Mouse (Mus musculus) heart, embryonic 16.5 days (tissue): ENCODE data around the gene Pou5f1. TPM values are rescaled to one million over a fixed set of nuclear protein-coding genes. Genes with fewer than 3 reads are reported as not detected.
A peak's percentile ranks its signal among the peaks of the same experiment; 100 is the strongest.

Experiments used
- ATAC-seq: fragments of 200-750 bp; cut with Nextera tagmentation; replicated peaks from 2 replicates; pipeline ENCODE4 v1.8.0; 2017; ENCODE audit warnings: moderate number of reproducible peaks; ENCODE audit not compliant: insufficient read depth, low FRiP score; ENCODE audit errors: extremely low read depth
- H3K27ac ChIP-seq: fragments of 300-500 bp; sonication (generic); 2 replicates; pipeline ENCODE4 v1.5.1; 2014; ENCODE audit warnings: mild to moderate bottlenecking, low read length, control low read depth, moderate library complexity
- H3K27me3 ChIP-seq: fragments of 300-500 bp; sonication (generic); 2 replicates; pipeline ENCODE4 v1.6.1; 2014; ENCODE audit warnings: low read length, mixed read lengths; ENCODE audit not compliant: control insufficient read depth, insufficient read depth
- H3K36me3 ChIP-seq: fragments of 300-500 bp; sonication (generic); 2 replicates; pipeline ENCODE4 v1.6.1; 2014; ENCODE audit not compliant: control insufficient read depth, insufficient read depth
- H3K4me1 ChIP-seq: fragments of 300-500 bp; sonication (generic); 2 replicates; pipeline ENCODE4 v1.6.1; 2014; ENCODE audit warnings: low read length, mixed read lengths; ENCODE audit not compliant: control insufficient read depth, insufficient read depth
- H3K4me2 ChIP-seq: fragments of 300-500 bp; sonication (generic); 2 replicates; pipeline ENCODE4 v1.6.1; 2014; ENCODE audit warnings: low read depth, mild to moderate bottlenecking, control low read depth, low read length
- H3K4me3 ChIP-seq: fragments of 300-500 bp; sonication (generic); 2 replicates; pipeline ENCODE4 v1.5.1; 2014; ENCODE audit warnings: mild to moderate bottlenecking, control low read depth, low read length
- H3K9ac ChIP-seq: fragments of 300-500 bp; sonication (generic); 2 replicates; pipeline ENCODE4 v1.6.1; 2014; ENCODE audit warnings: low read length, control low read depth
- H3K9me3 ChIP-seq: fragments of 300-500 bp; sonication (generic); replicated peaks from 2 replicates; pipeline ENCODE4 v1.6.1; 2016; ENCODE audit warnings: low read length; ENCODE audit not compliant: control insufficient read depth
- WGBS: fragments of 180-500 bp; shearing (Covaris S2); extraction: QIAGEN DNeasy Blood & Tissue Kit; methylation state at CpG from one replicate; pipeline ENCODE4 v1.1.7; 2014; 5-methylcytosine and 5-hydroxymethylcytosine counted together
- polyA plus RNA-seq: library from polyadenylated mRNA; unstranded; fragments of >200 nt; fragmentation: Nextera tagmentation; extraction: Ambion mirVana; gene quantifications from 2 replicates; pipeline ENCODE4 v1.2.1, GENCODE M21; 2015

The Pou5f1 gene
- polyA plus RNA-seq, 1 experiment from 2014 or later = not detected

- 45% methylated on average over 14 of the region's 14 CpGs for WGBS
- H3K36me3 ChIP-seq = no peaks in the 10 kb centered on the region
- ATAC-seq = no peak
- H3K9me3 ChIP-seq = no peaks in the 10 kb centered on the region
- no peak overlapping the region for H3K27ac ChIP-seq
- H3K4me1 ChIP-seq = peaks cover 2% of the 10 kb centered on the region; the same call in 1 of the 2 replicates
- H3K4me2 ChIP-seq = peak overlapping the region; percentile 3; the same call in 1 of the 2 replicates
- no peak overlapping the region for H3K4me3 ChIP-seq
- no peaks in the 10 kb centered on the region for H3K27me3 ChIP-seq
- no peak overlapping the region for H3K9ac ChIP-seq
Measured at GRCm38 (mm10) chr17:35543412-35543861, 37.6 kb downstream of the Pou5f1 start.

GRCm38 (mm10) chr17:35544001-35544400 lies 38.2 kb downstream of the Pou5f1 start:
- Histone ChIP-seq H3K9me3 (no peaks in the 10 kb centered on the region), H3K27me3 (no peaks in the 10 kb centered on the region), H3K27ac (no peak overlapping the region), H3K4me3 (no peak overlapping the region), H3K36me3 (no peaks in the 10 kb centered on the region), H3K4me1 (peaks cover 7% of the 10 kb centered on the region), H3K4me2 (no peak overlapping the region), H3K9ac (no peak overlapping the region)
- ATAC-seq = no peak
- 66% methylated on average over 6 of the region's 6 CpGs for WGBS

GRCm38 (mm10) chr17:35544680-35545079 lies 38.9 kb downstream of the Pou5f1 start:
- Histone ChIP-seq H3K27me3 (no peaks in the 10 kb centered on the region), H3K4me3 (no peak overlapping the region), H3K9ac (no peak overlapping the region), H3K36me3 (no peaks in the 10 kb centered on the region), H3K9me3 (no peaks in the 10 kb centered on the region), H3K4me2 (no peak overlapping the region), H3K4me1 (peaks cover 8% of the 10 kb centered on the region), H3K27ac (no peak overlapping the region)
- 35% methylated on average over 6 of the region's 6 CpGs for WGBS
- no peak for ATAC-seq

GRCm38 (mm10) chr17:35547465-35547864 lies 41.6 kb downstream of the Pou5f1 start:
- H3K4me3 ChIP-seq = no peak overlapping the region
- no peak overlapping the region for H3K27ac ChIP-seq
- no peak overlapping the region for H3K9ac ChIP-seq
- no peaks in the 10 kb centered on the region for H3K9me3 ChIP-seq
- peaks cover 25% of the 10 kb centered on the region for H3K4me1 ChIP-seq
- no peak for ATAC-seq
- no peaks in the 10 kb centered on the region for H3K36me3 ChIP-seq
- H3K4me2 ChIP-seq = no peak overlapping the region
- whole genome bisulfite sequencing = 74% methylated on average over 2 of the region's 2 CpGs
- no peaks in the 10 kb centered on the region for H3K27me3 ChIP-seq

- Histone ChIP-seq H3K36me3 (no peaks in the 10 kb centered on the region), H3K9ac (peak overlapping the region; percentile 53), H3K9me3 (no peaks in the 10 kb centered on the region), H3K4me2 (no peak overlapping the region), H3K27ac (peak overlapping the region; percentile 100), H3K4me1 (peaks cover 25% of the 10 kb centered on the region), H3K27me3 (no peaks in the 10 kb centered on the region), H3K4me3 (no peak overlapping the region)
- ATAC-seq = no peak
- 19% methylated on average over 5 of the region's 5 CpGs for WGBS
Measured at GRCm38 (mm10) chr17:35548636-35549035, 42.8 kb downstream of the Pou5f1 start.

GRCm38 (mm10) chr17:35549437-35550142 lies 43.8 kb downstream of the Pou5f1 start:
- Histone ChIP-seq H3K27ac (peak overlapping the region; percentile 100), H3K4me3 (peak overlapping the region; percentile 37), H3K9ac (peak overlapping the region; percentile 73), H3K27me3 (no peaks in the 10 kb centered on the region), H3K4me2 (peak overlapping the region; percentile 63), H3K4me1 (peaks cover 23% of the 10 kb centered on the region), H3K36me3 (no peaks in the 10 kb centered on the region), H3K9me3 (no peaks in the 10 kb centered on the region)
- 14% methylated on average over 15 of the region's 15 CpGs for WGBS
- peak; percentile 94 for ATAC-seq

GRCm38 (mm10) chr17:35550143-35550494 lies 44.3 kb downstream of the Pou5f1 start:
- peak overlapping the region; percentile 63 for H3K4me2 ChIP-seq
- ATAC-seq = no peak

GRCm38 (mm10) chr17:35550871-35551270 lies 45.1 kb downstream of the Pou5f1 start:
- no peak overlapping the region for H3K4me2 ChIP-seq
- H3K4me3 ChIP-seq = no peak overlapping the region
- peak overlapping the region; percentile 100 for H3K27ac ChIP-seq
- H3K36me3 ChIP-seq = no peaks in the 10 kb centered on the region
- peaks cover 23% of the 10 kb centered on the region for H3K4me1 ChIP-seq
- no peaks in the 10 kb centered on the region for H3K27me3 ChIP-seq
- peak overlapping the region; percentile 46; the same call in 1 of the 2 replicates for H3K9ac ChIP-seq
- 57% methylated on average over 8 of the region's 8 CpGs for WGBS
- no peaks in the 10 kb centered on the region for H3K9me3 ChIP-seq
- no peak for ATAC-seq

More at GRCm38 (mm10) chr17:35550143-35550494, 44.3 kb downstream of the Pou5f1 start:
- no peaks in the 10 kb centered on the region for H3K27me3 ChIP-seq
- H3K9me3 ChIP-seq = no peaks in the 10 kb centered on the region
- H3K9ac ChIP-seq = peak overlapping the region; percentile 73
- H3K4me1 ChIP-seq = peaks cover 23% of the 10 kb centered on the region
- peak overlapping the region; percentile 100 for H3K27ac ChIP-seq
- H3K36me3 ChIP-seq = no peaks in the 10 kb centered on the region
- H3K4me3 ChIP-seq = peak overlapping the region; percentile 37
- WGBS = 87% methylated on average over 4 of the region's 4 CpGs

GRCm38 (mm10) chr17:35551881-35552414 lies 46.1 kb downstream of the Pou5f1 start, which contains the start of gene Cdsn:
Gene Cdsn (plus strand): TSS chr17:35552128.
- Histone ChIP-seq H3K27ac (peak within 1 kb of the TSS; percentile 100), H3K36me3 (no peaks in the 10 kb centered on the region), H3K27me3 (no peaks in the 10 kb centered on the region), H3K4me3 (no peak within 1 kb of the TSS), H3K9me3 (no peaks in the 10 kb centered on the region), H3K9ac (peak within 1 kb of the TSS; percentile 46; the same call in 1 of the 2 replicates), H3K4me1 (peaks cover 23% of the 10 kb centered on the region), H3K4me2 (no peak within 1 kb of the TSS)
- WGBS = 82% methylated on average over 10 of the region's 10 CpGs
- no peak for ATAC-seq
